Mouse (Mus musculus): ENCODE results near the gene Slc9a9. TPM values are rescaled to one million over a fixed set of nuclear protein-coding genes. Genes with fewer than 3 reads are reported as not detected.

Gene Slc9a9
- polyA plus RNA-seq, 1 experiment from 2014 or later, result 2.7 TPM

DNA sequence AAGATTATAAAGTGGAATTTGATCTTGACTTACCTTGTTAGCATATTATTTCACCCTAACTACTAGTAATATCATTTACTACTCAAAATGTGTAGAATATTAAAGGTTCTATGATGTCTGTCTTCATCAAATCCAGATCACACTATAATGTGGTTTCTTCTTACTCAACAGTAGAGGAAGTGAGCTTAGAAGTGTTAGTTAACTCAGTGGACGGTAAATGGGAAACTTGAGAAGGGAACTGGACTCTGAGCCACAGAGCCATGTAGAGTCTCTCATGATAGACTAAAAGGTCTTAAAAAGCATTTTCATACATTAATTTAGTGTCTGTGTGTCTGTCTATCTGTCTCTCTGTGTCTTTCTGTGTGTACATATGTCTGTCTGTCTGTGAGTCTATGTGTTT lies 64.6 kb downstream of the Slc9a9 start:
- Histone ChIP-seq H3K36me3 (replicated peaks) (no peaks in the 10 kb centered on the region), H3K4me1 (replicated peaks) (no peaks in the 10 kb centered on the region), H3K4me3 (replicated peaks) (no peak overlapping the region), H3K27ac (replicated peaks) (no peak overlapping the region), H3K9me3 (replicated peaks) (no peaks in the 10 kb centered on the region), H3K4me2 (no peak overlapping the region), H3K9ac (no peak overlapping the region), H3K27me3 (no peaks in the 10 kb centered on the region)
- WGBS (ENCODE audit: insufficient replicate concordance), result 51% methylated on average over 1 of the region's 1 CpGs
- ATAC-seq (ENCODE audit: insufficient read depth), result no peak

GRCm38 (mm10) chr9:94737226-94737625 lies 67.5 kb downstream of the Slc9a9 start:
- Histone ChIP-seq H3K4me1 (replicated peaks) (no peaks in the 10 kb centered on the region), H3K9ac (no peak overlapping the region), H3K4me3 (replicated peaks) (no peak overlapping the region), H3K27me3 (no peaks in the 10 kb centered on the region; the same call in 1 of the 2 replicates), H3K9me3 (replicated peaks) (no peaks in the 10 kb centered on the region), H3K4me2 (no peak overlapping the region), H3K27ac (replicated peaks) (no peak overlapping the region), H3K36me3 (replicated peaks) (no peaks in the 10 kb centered on the region)
- WGBS (ENCODE audit: insufficient replicate concordance), result 56% methylated on average over 5 of the region's 5 CpGs
- no peak for ATAC-seq (ENCODE audit: insufficient read depth)

DNA sequence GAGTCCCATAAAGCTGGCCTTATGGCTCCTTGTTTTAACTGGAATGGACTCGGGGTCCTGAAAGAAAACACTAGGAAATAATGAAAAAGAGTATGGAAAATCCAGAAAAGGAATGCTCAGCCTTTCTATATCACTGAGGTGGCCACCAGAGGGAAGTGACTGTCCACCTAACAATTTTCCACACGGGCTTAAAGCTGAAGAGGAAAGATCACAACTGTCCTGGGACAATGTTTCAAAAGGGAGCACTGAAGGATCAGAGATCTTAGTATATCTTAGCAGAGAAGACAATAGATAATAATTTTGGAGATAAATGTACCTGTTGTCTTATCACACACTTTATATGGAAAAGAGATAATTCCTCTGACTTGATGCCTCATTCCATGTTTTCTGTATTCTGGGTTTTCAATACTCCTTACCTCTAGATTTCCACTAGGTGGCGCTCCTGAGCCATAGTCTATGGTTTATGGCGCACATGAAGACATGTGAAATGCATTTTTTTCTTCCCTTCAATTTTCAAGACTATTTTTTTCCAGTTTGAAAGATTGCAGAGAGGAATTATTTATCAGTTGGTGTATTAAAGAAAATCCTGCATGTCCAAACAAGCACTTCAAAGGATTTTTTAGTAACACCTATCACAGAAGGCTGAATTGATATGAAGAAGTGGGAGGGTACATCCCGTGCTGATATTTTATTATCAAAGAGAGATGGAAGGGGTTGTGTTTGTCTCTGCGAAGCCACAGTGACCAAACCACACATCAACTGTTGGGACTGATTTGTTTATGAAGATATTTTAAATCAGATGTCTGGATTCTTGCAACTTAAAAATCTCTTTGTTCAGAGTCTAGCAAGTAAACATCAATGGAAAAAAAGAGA lies 69.1 kb downstream of the Slc9a9 start:
- H3K9ac ChIP-seq, result no peak overlapping the region
- no peak overlapping the region for H3K27ac ChIP-seq (replicated peaks)
- no peak overlapping the region for H3K4me2 ChIP-seq
- H3K36me3 ChIP-seq (replicated peaks), result no peaks in the 10 kb centered on the region
- no peaks in the 10 kb centered on the region; the same call in 1 of the 2 replicates for H3K27me3 ChIP-seq
- no peak for ATAC-seq (ENCODE audit: insufficient read depth)
- no peaks in the 10 kb centered on the region for H3K9me3 ChIP-seq (replicated peaks)
- WGBS (ENCODE audit: insufficient replicate concordance), result 34% methylated on average over 6 of the region's 6 CpGs
- no peak overlapping the region for H3K4me3 ChIP-seq (replicated peaks)
- no peaks in the 10 kb centered on the region for H3K4me1 ChIP-seq (replicated peaks)

- ATAC-seq (ENCODE audit: insufficient read depth), result no peak
- H3K4me3 ChIP-seq (replicated peaks), result no peak overlapping the region
- no peaks in the 10 kb centered on the region for H3K9me3 ChIP-seq (replicated peaks)
- no peaks in the 10 kb centered on the region for H3K4me1 ChIP-seq (replicated peaks)
- no peak overlapping the region for H3K9ac ChIP-seq
- no peak overlapping the region for H3K4me2 ChIP-seq
- WGBS (ENCODE audit: insufficient replicate concordance), result 53% methylated on average over 3 of the region's 3 CpGs
- no peak overlapping the region for H3K27ac ChIP-seq (replicated peaks)
- no peaks in the 10 kb centered on the region; the same call in 1 of the 2 replicates for H3K27me3 ChIP-seq
- no peaks in the 10 kb centered on the region for H3K36me3 ChIP-seq (replicated peaks)
Measured at GRCm38 (mm10) chr9:94740841-94741240, 71.1 kb downstream of the Slc9a9 start.

DNA sequence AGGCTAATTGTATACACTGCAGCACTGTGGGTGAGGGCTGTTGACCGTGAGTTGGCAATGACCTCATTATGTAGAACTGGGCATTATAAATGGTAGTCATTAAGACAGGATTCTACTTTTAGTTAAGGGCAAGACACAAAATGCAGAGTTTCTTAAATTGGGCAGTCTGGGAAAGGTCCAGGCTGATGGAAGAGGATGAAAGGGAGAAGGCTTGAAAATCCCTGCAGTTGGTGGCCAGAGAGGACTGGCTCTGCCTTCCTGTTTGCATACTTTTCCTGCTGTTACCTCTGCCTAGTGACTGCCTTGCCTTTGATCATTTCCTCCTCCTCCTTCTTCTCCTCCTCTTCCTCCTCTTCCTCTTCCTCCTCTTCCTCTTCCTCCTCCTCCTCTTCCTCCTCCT lies 73.6 kb downstream of the Slc9a9 start:
- no peak overlapping the region for H3K27ac ChIP-seq (replicated peaks)
- no peak for ATAC-seq (ENCODE audit: insufficient read depth)
- no peak overlapping the region for H3K9ac ChIP-seq
- no peaks in the 10 kb centered on the region for H3K9me3 ChIP-seq (replicated peaks)
- H3K27me3 ChIP-seq, result no peaks in the 10 kb centered on the region; the same call in 1 of the 2 replicates
- H3K4me3 ChIP-seq (replicated peaks), result no peak overlapping the region
- H3K36me3 ChIP-seq (replicated peaks), result no peaks in the 10 kb centered on the region
- 78% methylated on average over 1 of the region's 1 CpGs for WGBS (ENCODE audit: insufficient replicate concordance)
- H3K4me2 ChIP-seq, result no peak overlapping the region
- no peaks in the 10 kb centered on the region for H3K4me1 ChIP-seq (replicated peaks)

DNA sequence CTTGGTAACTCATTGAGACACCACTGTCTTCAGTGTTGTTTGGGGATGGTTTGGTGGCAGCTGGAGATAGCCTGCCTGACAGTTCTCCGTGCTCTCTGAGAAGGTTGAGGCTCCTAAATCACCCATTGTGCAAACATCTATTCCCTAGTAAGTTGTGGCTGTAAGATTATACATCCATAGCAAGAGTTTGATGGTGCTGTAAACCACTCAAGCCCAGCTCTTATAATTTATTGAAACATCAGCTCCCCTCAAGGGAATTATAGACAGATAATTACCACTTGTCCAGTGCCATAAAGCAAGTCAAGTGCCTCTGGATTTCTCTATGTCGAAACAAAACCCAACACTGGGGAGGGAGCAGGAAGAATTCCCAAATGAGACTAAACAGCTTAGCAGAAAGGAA lies 78.8 kb downstream of the Slc9a9 start:
- Histone ChIP-seq H3K4me3 (replicated peaks) (no peak overlapping the region), H3K4me2 (no peak overlapping the region), H3K36me3 (replicated peaks) (no peaks in the 10 kb centered on the region), H3K9ac (no peak overlapping the region), H3K4me1 (replicated peaks) (no peaks in the 10 kb centered on the region), H3K27me3 (no peaks in the 10 kb centered on the region), H3K27ac (replicated peaks) (no peak overlapping the region), H3K9me3 (replicated peaks) (no peaks in the 10 kb centered on the region)
- no peak for ATAC-seq (ENCODE audit: insufficient read depth)
- WGBS (ENCODE audit: insufficient replicate concordance), result 70% methylated on average over 2 of the region's 2 CpGs

GRCm38 (mm10) chr9:94750187-94750586 lies 80.5 kb downstream of the Slc9a9 start:
- H3K9me3 ChIP-seq (replicated peaks), result no peaks in the 10 kb centered on the region
- no peak overlapping the region for H3K4me3 ChIP-seq (replicated peaks)
- H3K4me1 ChIP-seq (replicated peaks), result no peaks in the 10 kb centered on the region
- no peak overlapping the region for H3K27ac ChIP-seq (replicated peaks)
- H3K27me3 ChIP-seq, result no peaks in the 10 kb centered on the region
- ATAC-seq (ENCODE audit: insufficient read depth), result no peak
- no peaks in the 10 kb centered on the region for H3K36me3 ChIP-seq (replicated peaks)
- no peak overlapping the region for H3K9ac ChIP-seq
- H3K4me2 ChIP-seq, result no peak overlapping the region
- 68% methylated on average over 8 of the region's 8 CpGs for WGBS (ENCODE audit: insufficient replicate concordance)

- Histone ChIP-seq H3K36me3 (replicated peaks) (no peaks in the 10 kb centered on the region), H3K27ac (replicated peaks) (no peak overlapping the region), H3K27me3 (no peaks in the 10 kb centered on the region), H3K4me2 (no peak overlapping the region), H3K9ac (no peak overlapping the region), H3K9me3 (replicated peaks) (no peaks in the 10 kb centered on the region), H3K4me3 (replicated peaks) (no peak overlapping the region), H3K4me1 (replicated peaks) (no peaks in the 10 kb centered on the region)
- 73% methylated on average over 19 of the region's 19 CpGs for whole genome bisulfite sequencing (ENCODE audit: insufficient replicate concordance)
- ATAC-seq (ENCODE audit: insufficient read depth), result no peak
Measured at GRCm38 (mm10) chr9:94750935-94751637, 81.4 kb downstream of the Slc9a9 start.

DNA sequence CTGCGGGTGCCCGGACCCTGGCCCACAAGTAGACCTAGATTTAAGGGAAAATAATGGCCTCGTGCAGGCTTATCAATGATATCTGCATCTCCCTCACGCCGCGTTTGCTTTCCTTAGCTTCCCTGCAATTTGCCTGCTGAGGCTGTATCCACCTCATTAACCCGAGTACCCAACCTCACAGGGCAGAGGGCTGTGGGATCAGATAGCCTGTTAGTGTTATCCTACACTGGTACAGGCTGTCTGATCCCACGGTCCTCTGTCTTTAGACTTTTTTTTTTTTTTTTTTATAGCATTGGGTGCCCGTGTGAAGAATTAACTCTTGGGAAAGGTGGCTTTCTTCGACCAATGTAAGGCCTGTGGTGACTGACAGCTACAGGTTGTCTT lies 81.9 kb downstream of the Slc9a9 start:
- Histone ChIP-seq H3K9me3 (replicated peaks) (no peaks in the 10 kb centered on the region), H3K9ac (no peak overlapping the region), H3K4me1 (replicated peaks) (no peaks in the 10 kb centered on the region), H3K4me3 (replicated peaks) (no peak overlapping the region), H3K36me3 (replicated peaks) (no peaks in the 10 kb centered on the region), H3K4me2 (no peak overlapping the region), H3K27ac (replicated peaks) (no peak overlapping the region), H3K27me3 (no peaks in the 10 kb centered on the region)
- 62% methylated on average over 10 of the region's 10 CpGs for WGBS (ENCODE audit: insufficient replicate concordance)
- no peak for ATAC-seq (ENCODE audit: insufficient read depth)

GRCm38 (mm10) chr9:94752121-94752520 lies 82.4 kb downstream of the Slc9a9 start:
- no peak overlapping the region for H3K27ac ChIP-seq (replicated peaks)
- H3K27me3 ChIP-seq, result no peaks in the 10 kb centered on the region
- H3K9ac ChIP-seq, result no peak overlapping the region
- H3K4me3 ChIP-seq (replicated peaks), result no peak overlapping the region
- H3K4me1 ChIP-seq (replicated peaks), result no peaks in the 10 kb centered on the region
- no peak for ATAC-seq (ENCODE audit: insufficient read depth)
- WGBS (ENCODE audit: insufficient replicate concordance), result 67% methylated on average over 3 of the region's 3 CpGs
- no peaks in the 10 kb centered on the region for H3K9me3 ChIP-seq (replicated peaks)
- no peaks in the 10 kb centered on the region for H3K36me3 ChIP-seq (replicated peaks)
- no peak overlapping the region for H3K4me2 ChIP-seq

DNA sequence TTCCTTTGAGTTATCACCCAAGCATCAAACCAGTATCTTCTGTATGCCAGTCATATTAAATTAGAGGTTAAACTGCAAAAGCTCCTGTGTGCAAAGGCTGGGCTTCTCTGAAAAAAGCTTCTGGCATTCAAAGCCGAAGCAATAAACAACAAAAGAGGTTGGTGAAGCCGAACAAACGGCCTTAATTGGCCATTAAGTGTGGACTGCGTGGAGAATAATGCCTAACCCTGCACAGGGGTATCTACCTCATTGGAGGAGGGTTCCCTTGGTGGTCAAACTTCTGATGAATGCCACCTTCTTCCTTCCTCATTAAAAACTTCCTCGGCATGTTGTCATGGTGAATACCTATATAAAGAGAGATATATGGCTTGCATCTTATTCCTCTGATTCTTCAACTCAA lies 90.2 kb downstream of the Slc9a9 start:
- WGBS (ENCODE audit: insufficient replicate concordance), result 51% methylated on average over 5 of the region's 5 CpGs
- ATAC-seq (ENCODE audit: insufficient read depth), result no peak

More for the DNA sequence above, 90.2 kb downstream of the Slc9a9 start:
- H3K27me3 ChIP-seq, result no peaks in the 10 kb centered on the region
- H3K9ac ChIP-seq, result no peak overlapping the region
- H3K4me3 ChIP-seq (replicated peaks), result no peak overlapping the region
- no peaks in the 10 kb centered on the region for H3K36me3 ChIP-seq (replicated peaks)
- H3K27ac ChIP-seq (replicated peaks), result no peak overlapping the region
- no peaks in the 10 kb centered on the region for H3K9me3 ChIP-seq (replicated peaks)
- no peak overlapping the region for H3K4me2 ChIP-seq
- H3K4me1 ChIP-seq (replicated peaks), result no peaks in the 10 kb centered on the region
